ENCODE assay signal across 10 mouse cellular contexts in the genomic region with DNA sequence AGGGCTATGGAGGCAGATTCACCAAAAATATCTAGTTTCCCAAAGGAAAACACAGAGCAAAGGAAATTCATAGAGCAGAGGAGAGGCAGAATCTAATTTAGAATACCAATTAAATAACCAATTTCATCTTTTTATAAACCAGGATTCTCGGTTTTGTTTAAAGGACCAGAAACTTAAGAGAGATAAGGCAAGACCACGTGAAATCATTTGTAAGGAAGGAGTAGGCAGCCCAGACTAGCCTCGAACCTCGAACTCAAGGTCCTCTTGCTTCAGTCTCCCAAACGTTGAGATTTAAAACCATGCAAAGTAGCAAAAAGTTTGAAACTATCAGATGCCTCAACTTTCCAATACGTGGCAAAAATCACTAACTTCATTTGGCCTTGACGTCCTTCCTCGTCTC. TPM values are rescaled to one million over a fixed set of nuclear protein-coding genes. Genes with fewer than 3 reads are reported as not detected.
DNase-seq lines count a peak whose midpoint lies in the region; ATAC-seq and TF ChIP-seq lines count a peak whose summit lies in the region.
"Had no signal": no experiment of that assay in that cellular context is flagged by ENCODE, and none has a peak within 500 bp of the region (broad histone marks: within the 10 kb centered on the region; RNA-seq: fewer than 3 reads in every experiment).

No protein-coding gene starts in this region.

- intact Hi-C loops in gastrocnemius, postnatal 36 days (cut with DNase I): loop anchor here (5.0 kb wide), 1 partner anchor 69 kb away; a partner anchor contains a TSS

- no peaks in the 10 kb centered on the region for H3K9me3 ChIP-seq in heart, embryonic 11.5 days (replicated peaks; ENCODE audit: control insufficient read depth, low read length)
- H3K9me3 ChIP-seq in CH12.LX (replicated peaks; ENCODE audit: low read length): no peaks in the 10 kb centered on the region
- no peaks in the 10 kb centered on the region for H3K9me3 ChIP-seq in forebrain, embryonic 15.5 days
- no peaks in the 10 kb centered on the region for H3K9me3 ChIP-seq in liver, embryonic 16.5 days (replicated peaks; ENCODE audit: control insufficient read depth, low read length)

- H3K36me3 ChIP-seq in heart, embryonic 11.5 days (ENCODE audit: control insufficient read depth, insufficient read depth, low read length): peaks cover 5% of the 10 kb centered on the region
- peaks cover 2 to 26% of the 10 kb centered on the region in 2 experiments for H3K36me3 ChIP-seq in CH12.LX (replicated peaks in 1 of 2; ENCODE audit: control insufficient read depth in 1 of 2, insufficient read depth in 1 of 2, low read length in 1 of 2)
- H3K36me3 ChIP-seq in forebrain, embryonic 15.5 days: peaks cover 7% of the 10 kb centered on the region
- H3K36me3 ChIP-seq in liver, embryonic 16.5 days (ENCODE audit: control insufficient read depth, insufficient read depth): peaks cover 1% of the 10 kb centered on the region

- no peak for TF ChIP-seq EP300 in CH12.LX (IDR thresholded peaks at IDR 0.05; ENCODE audit: low read length)

- peak overlapping the region; percentile 89 for H3K4me3 ChIP-seq in heart, embryonic 11.5 days (ENCODE audit: low read depth, low read length)
- H3K4me3 ChIP-seq in CH12.LX (replicated peaks in 1 of 3; ENCODE audit: low read depth in 2 of 3, low read length in 2 of 3, poor library complexity in 1 of 3): peak overlapping the region; percentile 75 to 88 (median 77)
- H3K4me3 ChIP-seq in forebrain, embryonic 15.5 days: peak overlapping the region; percentile 89
- H3K4me3 ChIP-seq in liver, embryonic 16.5 days (ENCODE audit: low read depth, low read length): peak overlapping the region; percentile 89

- 48% methylated on average over 8 of the region's 8 CpGs for WGBS in heart, embryonic 11.5 days (ENCODE audit: insufficient replicate concordance)
- WGBS in forebrain, embryonic 15.5 days: 54% methylated on average over 8 of the region's 8 CpGs
- 20% methylated on average over 8 of the region's 8 CpGs for WGBS in liver, embryonic 16.5 days (ENCODE audit: insufficient replicate concordance)

- no peak for ATAC-seq in heart, embryonic 11.5 days (replicated peaks; ENCODE audit: insufficient number of reproducible peaks, low FRiP score, low TSS enrichment)
- ATAC-seq in forebrain, embryonic 15.5 days (replicated peaks): no peak
- ATAC-seq in liver, embryonic 16.5 days (ENCODE audit: low read depth): no peak

- peak overlapping the region; percentile 81 for H3K9ac ChIP-seq in heart, embryonic 11.5 days (ENCODE audit: low read depth, low read length)
- peak overlapping the region; percentile 80 for H3K9ac ChIP-seq in CH12.LX (ENCODE audit: insufficient read depth, low read depth)
- H3K9ac ChIP-seq in forebrain, embryonic 15.5 days (replicated peaks): peak overlapping the region; percentile 88
- peak overlapping the region; percentile 90 for H3K9ac ChIP-seq in liver, embryonic 16.5 days (ENCODE audit: low read depth, low read length)

- H3K27me3 ChIP-seq in heart, embryonic 11.5 days (ENCODE audit: control insufficient read depth, insufficient read depth, low read length): no peaks in the 10 kb centered on the region
- no peaks in the 10 kb centered on the region for H3K27me3 ChIP-seq in CH12.LX (replicated peaks)
- H3K27me3 ChIP-seq in forebrain, embryonic 15.5 days: no peaks in the 10 kb centered on the region
- no peaks in the 10 kb centered on the region for H3K27me3 ChIP-seq in liver, embryonic 16.5 days (ENCODE audit: control insufficient read depth, insufficient read depth, low read depth, low read length)

- TF ChIP-seq POLR2A in CH12.LX (IDR thresholded peaks at IDR 0.05; ENCODE audit: low read depth, low read length): no peak

- dilution Hi-C loops in CH12.LX (cut with MboI; ENCODE audit: extremely low pct_ligation_motif_present, extremely low pct_unique_long_range_greater_than_20kb, low sequenced_read_pairs): no loop called here

- no peak for TF ChIP-seq CTCF in CH12.LX (conservative IDR thresholded peaks at IDR 0.05 in 1 of 2, IDR thresholded peaks at IDR 0.05 in 1 of 2; ENCODE audit: low read depth in 2 of 2, low read length in 2 of 2)

- peak overlapping the region; percentile 86 for H3K4me2 ChIP-seq in heart, embryonic 11.5 days
- peak overlapping the region; percentile 84 for H3K4me2 ChIP-seq in CH12.LX (ENCODE audit: insufficient read depth, low read depth, poor library complexity, severe bottlenecking)
- peak overlapping the region; percentile 68 for H3K4me2 ChIP-seq in forebrain, embryonic 15.5 days (replicated peaks)
- H3K4me2 ChIP-seq in liver, embryonic 16.5 days (ENCODE audit: low read depth, low read length): peak overlapping the region; percentile 85

- peaks cover 14% of the 10 kb centered on the region for H3K4me1 ChIP-seq in heart, embryonic 11.5 days (ENCODE audit: control insufficient read depth, insufficient read depth, low read length)
- H3K4me1 ChIP-seq in CH12.LX (ENCODE audit: control insufficient read depth in 1 of 2, insufficient read depth in 2 of 2): peaks cover 4 to 39% of the 10 kb centered on the region in 2 experiments
- peaks cover 39% of the 10 kb centered on the region for H3K4me1 ChIP-seq in forebrain, embryonic 15.5 days
- H3K4me1 ChIP-seq in liver, embryonic 16.5 days (ENCODE audit: control insufficient read depth, low read depth, low read length): peaks cover 19% of the 10 kb centered on the region

- TF ChIP-seq RAD21 in CH12.LX (IDR thresholded peaks at IDR 0.05; ENCODE audit: low read depth, low read length): no peak

- no peak overlapping the region for H3K27ac ChIP-seq in heart, embryonic 11.5 days (ENCODE audit: low read depth, low read length)
- H3K27ac ChIP-seq in CH12.LX (ENCODE audit: insufficient read depth, low read depth): no peak overlapping the region
- no peak overlapping the region for H3K27ac ChIP-seq in forebrain, embryonic 15.5 days (replicated peaks)
- no peak overlapping the region for H3K27ac ChIP-seq in liver, embryonic 16.5 days (ENCODE audit: low read length)

- DNase-seq in heart, postnatal 4 days: no peak
- DNase-seq in CH12.LX (ENCODE audit: extremely low read depth): no peak
- no peak for DNase-seq in layer of hippocampus, postnatal 25 days (ENCODE audit: extremely low spot score in 1 of 2, low spot score in 1 of 2)
- no peak for DNase-seq in frontal cortex, postnatal 10 days (ENCODE audit: low spot score in 2 of 2)
- no peak for DNase-seq in gastrocnemius, postnatal 36 days
- DNase-seq: cerebellum, adult 9-11 months; lung, postnatal 36 days had no signal

- peaks cover 31% of the 10 kb centered on the region for H3K79me2 ChIP-seq in CH12.LX (replicated peaks; ENCODE audit: control insufficient read depth, extremely low read depth, insufficient read depth, poor library complexity, severe bottlenecking)

- in situ Hi-C loops in CH12.LX (cut with MboI; ENCODE audit: low pct_ligation_motif_present, low pct_unique_long_range_greater_than_20kb, low sequenced_read_pairs): no loop called here

TF ChIP-seq in CH12.LX, 34 proteins besides CTCF, POLR2A, EP300 and RAD21:
- no peak for TF ChIP-seq ZNF384 (IDR thresholded peaks at IDR 0.05; ENCODE audit: low read depth, low read length)
- 0 out of 2 replicates have a peak, but pooled peaks have one; percentile 23 for TF ChIP-seq NELFE (IDR thresholded peaks at IDR 0.05; ENCODE audit: low read depth, low read length)

RNA-seq across cellular contexts. Expression of a gene that starts 1.0 kb away (rescaled TPM):
- polyA plus RNA-seq in heart, embryonic 11.5 days (2014; fragmentation: Nextera tagmentation; extraction: Ambion mirVana): 113 and 124 TPM in 2 replicates
- 10 to 100 TPM; 69.1 to 69.5 TPM for total RNA-seq in heart, postnatal 4 days (2021)
- total RNA-seq in CH12.LX (2012; rRNA removed) (34.1 and 46.4 TPM in 2 replicates), CH12.LX (2014; rRNA removed) (35.2 and 39.9 TPM in 2 replicates)
- 30.2 and 46.5 TPM in 2 replicates for polyA plus RNA-seq in CH12.LX (2012; ENCODE audit: insufficient read length, low read depth)
- polyA plus RNA-seq in forebrain, embryonic 15.5 days (2015; fragmentation: Nextera tagmentation; extraction: Ambion mirVana): 124 and 128 TPM in 2 replicates
- polyA plus RNA-seq in liver, embryonic 16.5 days (2015; fragmentation: Nextera tagmentation; extraction: Ambion mirVana): 25.9 and 27.7 TPM in 2 replicates
- 10 to 100 TPM; 79.7 to 81.8 TPM for total RNA-seq in layer of hippocampus, postnatal 25 days (2021)
- 10 to 100 TPM; 26.3 to 30.5 TPM for total RNA-seq in gastrocnemius, postnatal 36 days (2021)

RNA-seq across cellular contexts. Expression of a gene that starts 1.3 kb away (rescaled TPM):
- polyA plus RNA-seq in heart, embryonic 11.5 days (2014; fragmentation: Nextera tagmentation; extraction: Ambion mirVana): 19.6 and 25.7 TPM in 2 replicates
- 10 to 100 TPM; 31.0 to 35.5 TPM for total RNA-seq in heart, postnatal 4 days (2021)
- total RNA-seq in CH12.LX (2012; rRNA removed) (19.9 and 23.0 TPM in 2 replicates), CH12.LX (2014; rRNA removed) (22.4 and 24.2 TPM in 2 replicates)
- polyA plus RNA-seq in CH12.LX (2012; ENCODE audit: insufficient read length, low read depth): 20.1 and 23.0 TPM in 2 replicates
- 43.3 and 48.3 TPM in 2 replicates for polyA plus RNA-seq in forebrain, embryonic 15.5 days (2015; fragmentation: Nextera tagmentation; extraction: Ambion mirVana)
- polyA plus RNA-seq in liver, embryonic 16.5 days (2015; fragmentation: Nextera tagmentation; extraction: Ambion mirVana): 10.6 and 12.2 TPM in 2 replicates
- total RNA-seq in layer of hippocampus, postnatal 25 days (2021): 10 to 100 TPM; 42.1 to 58.4 TPM
- total RNA-seq in gastrocnemius, postnatal 36 days (2021): 10 to 100 TPM; 21.9 to 24.9 TPM
